Mouse (Mus musculus) brain, embryonic 14.5 days (tissue): ENCODE measurements around the gene Adamts14. TPM values are rescaled to one million over a fixed set of nuclear protein-coding genes. Genes with fewer than 3 reads are reported as not detected.

Experiments
- DNase-seq: peaks from one replicate; pipeline ENCODE4 v3.0.0-alpha.2; 2011; ENCODE audit warnings: low read depth
- CTCF ChIP-seq: fragments of 200-500 bp; IDR thresholded peaks from 2 replicates; pipeline ENCODE4 v1.5.1; 2012; ENCODE audit warnings: inconsistent platforms, mild to moderate bottlenecking, moderate library complexity, borderline replicate concordance; ENCODE audit not compliant: insufficient read depth, insufficient read length; ENCODE audit errors: extremely low read depth
- POLR2A ChIP-seq: fragments of 200-500 bp; IDR thresholded peaks from 2 replicates; pipeline ENCODE4 v1.6.1; 2012; ENCODE audit warnings: mild to moderate bottlenecking, inconsistent platforms, borderline replicate concordance; ENCODE audit not compliant: poor library complexity, insufficient read depth, insufficient read length, severe bottlenecking; ENCODE audit errors: extremely low read depth
- polyA plus RNA-seq: library from polyadenylated mRNA; depleted of rRNA; stranded (reverse); fragments of >200 nt; gene quantifications from 2 replicates; pipeline ENCODE4 v1.2.3, GENCODE M21; 2012

Gene Adamts14
- polyA plus RNA-seq, 1 experiment: 1.3 TPM

DNA sequence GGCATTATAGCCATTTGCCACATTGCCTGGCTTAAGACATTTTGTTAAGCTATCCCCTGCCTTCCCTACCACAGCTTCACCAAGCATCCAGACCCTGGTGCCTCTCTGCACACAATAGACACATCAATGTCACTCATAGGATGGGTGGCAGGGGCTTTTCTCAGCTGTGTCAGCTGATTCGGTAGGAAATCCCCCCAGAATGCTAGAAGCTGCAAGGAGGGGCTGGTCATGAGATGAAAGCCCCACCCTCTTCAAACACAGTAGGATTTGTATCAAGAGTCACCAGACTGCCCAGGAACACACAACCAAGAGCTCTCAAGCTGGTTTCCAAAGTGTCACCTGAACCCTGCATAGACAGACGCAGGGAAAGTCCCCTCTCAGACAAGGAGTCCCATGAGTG lies 104.8 kb downstream of the Adamts14 start:
- TF ChIP-seq POLR2A (no peak), CTCF (no peak)
- no peak for DNase-seq

DNA sequence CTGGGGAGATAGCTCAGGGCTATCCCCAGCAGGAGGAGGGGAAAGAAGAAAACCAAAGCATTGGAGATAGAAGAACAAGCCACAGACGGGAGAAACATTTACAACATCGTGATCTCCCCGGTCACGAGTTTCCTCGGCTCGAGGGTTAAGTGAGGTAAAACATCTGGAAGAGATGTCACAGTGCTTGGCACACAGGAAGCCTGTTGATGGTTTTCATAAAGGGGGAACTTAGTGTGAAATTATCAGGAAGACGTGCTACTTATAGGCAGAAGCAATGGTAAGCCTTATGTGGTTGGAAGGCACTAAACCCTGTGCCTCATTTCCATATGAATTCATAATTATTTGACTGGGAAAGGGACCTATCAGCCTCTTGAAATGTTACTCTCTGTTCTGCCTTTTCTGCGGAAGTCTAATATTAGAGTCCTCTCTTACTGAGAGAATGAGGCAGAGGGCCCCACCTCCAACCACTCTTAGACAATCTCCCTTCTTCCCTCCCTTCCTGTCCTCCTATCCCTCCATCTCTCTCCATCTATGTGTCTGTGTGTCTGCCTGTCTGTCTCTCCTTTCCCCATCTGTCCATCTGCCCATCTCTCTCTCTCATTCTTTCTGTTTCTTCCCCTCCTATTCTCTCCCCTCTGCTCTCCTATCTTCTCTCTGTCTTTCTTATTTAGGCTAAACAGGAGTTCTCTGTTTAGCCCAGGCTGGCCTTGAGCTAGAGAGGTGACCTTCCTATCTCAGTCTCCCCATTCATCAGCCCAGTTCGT lies 105.7 kb downstream of the Adamts14 start:
- no peak for DNase-seq
- TF ChIP-seq CTCF (no peak), POLR2A (no peak)

DNA sequence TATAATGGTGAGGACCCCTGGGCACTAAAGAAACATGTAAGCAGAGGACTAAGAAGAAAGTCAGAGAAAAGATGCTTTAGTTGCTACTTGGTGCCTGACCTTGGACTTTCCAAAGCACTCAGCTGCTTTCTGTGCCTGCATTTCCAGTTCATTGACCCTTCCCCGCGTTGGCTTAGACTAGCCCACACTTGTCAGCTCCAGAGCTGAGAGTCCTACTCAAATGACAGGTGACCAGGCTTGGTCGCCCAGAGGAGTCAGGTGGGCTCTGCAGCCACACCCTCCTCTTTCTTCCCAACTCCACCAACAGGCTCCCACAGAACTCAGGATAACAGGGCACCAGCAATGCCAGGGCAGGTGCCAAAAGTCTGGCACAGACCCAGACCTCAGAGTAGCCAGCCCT lies 110.9 kb downstream of the Adamts14 start:
- TF ChIP-seq POLR2A (no peak), CTCF (no peak)
- DNase-seq: no peak

DNA sequence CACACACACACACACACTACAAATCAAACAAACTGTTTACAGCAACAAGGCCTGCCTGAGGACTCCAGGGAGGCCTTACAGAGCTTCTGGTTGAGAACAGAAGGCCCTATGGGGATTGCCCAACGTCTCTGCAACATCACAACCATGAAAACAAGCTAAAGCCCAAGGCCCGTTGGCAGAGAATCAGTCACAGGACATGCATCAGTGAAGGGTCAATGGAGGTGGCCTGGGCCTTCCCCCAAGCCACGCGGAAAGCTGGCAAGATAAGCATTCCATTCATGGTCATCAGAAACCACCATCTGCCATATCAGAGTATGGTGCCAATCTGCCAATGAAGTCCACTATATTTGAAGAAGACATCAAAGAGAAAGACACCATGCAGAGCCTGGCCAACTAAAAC lies 112.6 kb downstream of the Adamts14 start:
- TF ChIP-seq CTCF (no peak), POLR2A (no peak)
- no peak for DNase-seq

DNA sequence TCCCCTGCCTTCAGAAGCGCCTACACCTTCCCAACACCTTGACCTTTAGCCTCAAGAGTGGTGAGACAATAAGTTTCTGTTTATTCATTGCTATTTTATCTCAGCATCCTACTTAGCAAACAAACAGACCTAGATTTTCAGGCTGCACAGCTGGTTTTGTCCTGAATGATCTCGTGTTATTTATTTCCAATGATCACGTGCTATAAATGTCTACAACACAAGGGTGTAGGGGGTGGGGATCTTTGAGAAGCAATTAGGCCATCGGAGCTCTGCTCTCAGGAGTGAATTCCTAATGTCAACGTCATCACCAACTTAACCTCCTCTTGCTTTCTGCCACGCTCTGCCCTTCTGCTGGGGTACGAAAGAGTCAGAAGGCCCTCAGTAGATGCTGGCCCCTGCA lies 113.1 kb downstream of the Adamts14 start:
- TF ChIP-seq POLR2A: no peak
- no peak for TF ChIP-seq CTCF
- no peak for DNase-seq

DNA sequence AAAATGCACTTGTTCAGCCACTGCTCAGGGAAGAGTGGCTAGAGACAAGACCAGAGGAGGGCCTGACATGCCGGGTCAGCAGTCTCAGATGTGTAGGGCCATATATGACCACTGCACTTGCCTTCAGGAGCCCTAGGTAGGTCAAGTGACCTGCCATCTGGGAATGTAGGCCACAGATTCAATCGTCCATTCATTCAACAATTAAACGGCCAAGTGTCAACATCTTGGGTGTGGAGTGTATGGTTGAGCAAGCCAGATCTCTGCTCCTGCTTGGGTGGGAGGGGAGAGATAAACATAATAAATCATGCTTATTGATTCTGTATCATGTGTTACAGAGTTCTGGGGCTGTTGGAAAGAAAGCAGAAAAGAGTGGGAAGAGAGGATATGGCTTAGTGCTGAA lies 114.6 kb downstream of the Adamts14 start:
- DNase-seq: no peak
- no peak for TF ChIP-seq CTCF
- no peak for TF ChIP-seq POLR2A

DNA sequence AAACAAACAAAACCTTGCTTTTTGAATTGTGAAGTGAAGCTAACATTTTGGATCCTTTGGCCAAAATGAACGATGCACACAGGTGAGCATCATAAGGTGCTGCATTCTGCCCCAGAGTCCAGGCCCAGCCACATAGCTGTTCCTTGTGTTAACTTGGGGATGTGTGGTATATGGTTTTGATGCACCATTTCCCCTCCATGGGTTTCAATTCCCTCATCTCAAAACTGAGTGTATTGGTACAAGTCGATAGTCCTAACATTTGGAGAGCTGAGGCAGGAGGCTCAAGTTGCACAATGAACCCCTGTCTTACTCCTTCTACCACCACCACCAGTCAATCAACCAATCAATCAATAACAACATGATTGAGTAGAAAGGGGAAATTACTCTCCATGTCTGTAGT lies 116.8 kb downstream of the Adamts14 start:
- TF ChIP-seq POLR2A (no peak), CTCF (no peak)
- DNase-seq: no peak

DNA sequence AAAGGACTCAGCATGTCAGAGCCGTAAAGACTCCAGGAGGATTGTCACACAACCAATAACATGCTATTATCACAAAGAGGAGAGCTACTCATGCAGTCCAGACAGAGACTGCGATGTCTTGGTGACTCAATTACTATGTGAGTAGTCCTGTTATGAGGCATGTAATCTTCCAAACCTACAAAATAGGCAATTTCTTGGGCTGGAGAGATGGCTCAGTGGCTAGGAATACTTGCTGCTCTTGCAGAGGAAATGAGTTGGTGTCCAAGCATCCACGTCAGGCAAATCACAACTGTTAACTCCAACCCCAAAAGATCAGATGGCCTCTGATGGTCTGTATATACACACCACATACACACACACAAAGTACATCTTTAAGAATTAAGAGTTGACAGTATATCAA lies 117.6 kb downstream of the Adamts14 start:
- DNase-seq: no peak
- TF ChIP-seq CTCF (no peak), POLR2A (no peak)

DNA sequence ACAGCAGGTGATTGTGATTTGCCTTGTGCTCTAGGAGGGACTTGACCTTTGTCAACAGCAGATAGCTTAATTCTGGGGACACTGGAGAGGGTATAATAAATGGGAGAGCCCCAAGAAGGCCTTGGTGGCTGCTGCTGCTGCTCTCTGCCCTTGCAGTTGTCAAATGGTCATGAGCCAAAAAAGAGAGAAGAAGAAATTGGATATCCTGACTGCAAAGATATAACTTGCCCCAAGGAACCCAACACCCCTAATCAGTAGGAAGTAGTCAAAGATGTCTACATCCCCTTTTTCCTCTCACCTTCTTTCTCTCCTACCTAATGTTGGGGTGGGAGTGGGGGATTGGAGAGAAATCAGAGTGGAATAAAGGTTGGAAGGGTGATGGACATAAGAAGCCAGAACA lies 121.1 kb downstream of the Adamts14 start:
- TF ChIP-seq CTCF: no peak
- no peak for TF ChIP-seq POLR2A
- DNase-seq: no peak

DNA sequence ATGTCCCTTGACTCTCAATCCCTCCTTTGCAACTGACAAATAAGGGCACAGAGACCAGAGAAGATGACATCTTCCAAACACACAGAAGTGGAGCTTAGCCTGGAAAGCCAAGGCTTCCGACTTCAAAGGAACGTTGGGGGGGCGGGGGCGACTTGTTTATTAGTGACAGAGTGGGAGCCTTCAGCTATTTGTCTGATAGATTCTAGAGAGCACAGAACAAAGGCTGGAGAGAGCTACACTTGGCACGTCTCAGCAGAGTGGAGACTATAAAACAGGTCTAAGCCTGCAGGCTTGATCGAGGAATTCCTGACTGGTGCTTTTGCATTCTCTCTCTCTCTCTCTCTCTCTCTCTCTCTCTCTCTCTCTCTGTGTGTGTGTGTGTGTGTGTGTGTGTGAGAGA lies 122.6 kb downstream of the Adamts14 start:
- no peak for TF ChIP-seq CTCF
- TF ChIP-seq POLR2A: no peak

DNA sequence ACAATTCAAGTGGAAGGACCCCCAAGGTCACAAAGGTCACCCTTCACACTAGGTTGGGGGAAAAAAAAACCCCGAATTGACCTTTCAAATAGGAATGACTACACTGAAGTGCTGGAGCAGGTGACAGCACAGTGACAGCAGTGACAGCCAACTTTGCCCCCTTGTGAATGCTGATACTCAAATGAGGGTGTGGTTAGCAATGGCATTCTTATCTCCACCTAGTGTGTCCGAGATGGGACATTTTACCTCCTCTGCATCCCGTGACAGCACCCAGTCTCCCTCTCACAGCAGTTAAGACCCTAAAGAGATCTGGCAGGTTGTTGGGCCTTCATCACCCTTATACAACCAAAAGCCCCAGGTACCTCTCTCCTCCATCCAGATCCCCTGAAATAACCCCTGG lies 123.8 kb downstream of the Adamts14 start:
- no peak for DNase-seq
- no peak for TF ChIP-seq CTCF
- no peak for TF ChIP-seq POLR2A

More for the DNA sequence above, 122.6 kb downstream of the Adamts14 start:
- DNase-seq: peak; percentile 29
